Mouse (Mus musculus): ENCODE measurements around the gene Ubxn6.

The Ubxn6 gene

DNA sequence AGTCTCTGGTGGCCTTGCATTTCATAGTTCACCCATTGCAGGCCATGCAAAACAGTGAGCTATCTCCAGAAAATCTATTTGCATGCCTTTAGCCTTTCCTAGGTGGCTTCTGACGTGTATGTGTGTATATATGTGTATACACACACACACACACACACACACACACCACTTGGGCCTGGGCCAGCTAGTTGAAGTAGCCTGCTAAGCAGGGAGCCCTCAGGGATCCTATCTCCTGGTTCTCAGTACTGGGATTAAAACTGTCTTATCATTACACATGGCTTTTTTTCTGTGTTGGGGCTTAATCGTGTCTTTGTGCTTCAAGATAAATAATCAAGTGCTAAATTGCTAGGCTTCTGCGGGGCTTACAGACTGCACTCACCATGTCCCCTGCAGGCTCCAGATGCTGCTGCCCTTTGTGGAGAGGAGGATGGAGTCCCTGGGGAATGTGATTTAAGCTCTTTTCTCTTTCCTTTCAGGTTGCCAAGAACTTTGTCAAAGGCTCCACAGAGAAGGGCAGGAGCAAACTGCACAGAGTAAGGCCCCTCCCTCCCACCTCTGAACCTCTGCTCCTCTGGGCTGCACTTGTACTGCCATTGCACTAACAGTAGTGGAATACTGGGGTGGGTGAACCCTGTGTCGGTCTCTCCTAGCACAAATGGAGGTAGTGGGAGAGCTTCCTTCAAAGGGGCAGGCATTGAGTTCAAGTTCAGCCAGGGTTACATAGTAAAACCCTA is 18.7 kb downstream of the Ubxn6 start:
- DNase-seq (ENCODE audit: low spot score in 2 of 2): no peak

DNA sequence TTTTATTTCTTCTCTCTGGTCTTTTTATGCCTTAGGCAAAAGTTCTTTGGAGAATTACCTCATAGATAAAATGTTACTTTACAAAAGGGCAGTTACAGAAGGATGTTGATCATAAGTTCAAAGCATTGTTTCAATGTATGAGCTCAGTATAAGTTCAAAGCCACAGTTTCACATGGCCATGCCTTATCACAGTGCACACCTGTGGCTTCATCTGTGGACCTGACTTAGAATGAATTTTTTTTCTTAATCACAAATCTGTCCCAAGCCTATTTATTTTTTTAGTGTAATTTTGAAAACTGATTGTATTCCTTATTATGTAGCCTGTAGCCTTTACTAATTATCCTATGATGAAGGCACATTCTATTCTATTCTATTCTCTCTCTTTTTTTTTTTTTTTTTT is 19.9 kb downstream of the Ubxn6 start:
- DNase-seq (ENCODE audit: low spot score in 2 of 2): no peak

DNA sequence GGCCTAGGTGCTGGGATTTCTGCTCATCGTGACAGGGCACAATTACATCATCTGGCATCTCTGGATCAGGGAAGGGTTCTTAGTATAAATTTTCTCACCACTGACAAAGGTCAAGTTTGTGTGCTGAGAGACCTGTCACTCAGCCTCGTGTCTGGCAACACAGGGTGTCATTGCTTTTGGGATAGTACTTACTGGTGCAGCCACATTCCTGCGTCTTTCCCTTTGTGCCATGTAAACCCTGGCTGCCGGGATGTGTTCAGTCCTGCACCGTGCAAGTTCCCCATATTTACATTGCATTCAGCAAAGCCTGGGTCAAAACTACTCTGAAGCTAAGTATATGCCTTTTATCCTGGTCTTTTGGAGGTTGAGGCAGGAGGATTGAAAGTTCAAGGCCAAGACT is 23.5 kb downstream of the Ubxn6 start:
- no peak for DNase-seq (ENCODE audit: low spot score in 2 of 2)

DNA sequence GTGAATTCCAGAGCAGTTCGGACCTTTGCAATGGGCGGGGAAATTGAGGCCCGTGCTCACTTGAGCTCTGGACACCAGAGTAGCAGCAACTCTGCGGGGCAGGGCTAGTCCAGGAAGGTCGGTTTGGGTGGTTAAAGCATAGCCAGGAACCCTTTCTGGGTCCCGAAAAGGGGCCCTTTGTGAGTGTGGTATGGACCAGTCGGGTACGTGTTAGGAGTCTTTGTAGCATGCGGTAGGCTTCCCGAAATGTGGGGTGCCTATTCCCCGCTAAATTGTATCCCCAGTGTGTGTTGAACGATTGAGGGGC is 34.0 kb downstream of the Ubxn6 start:
- no peak for DNase-seq (ENCODE audit: low spot score in 2 of 2)

DNA sequence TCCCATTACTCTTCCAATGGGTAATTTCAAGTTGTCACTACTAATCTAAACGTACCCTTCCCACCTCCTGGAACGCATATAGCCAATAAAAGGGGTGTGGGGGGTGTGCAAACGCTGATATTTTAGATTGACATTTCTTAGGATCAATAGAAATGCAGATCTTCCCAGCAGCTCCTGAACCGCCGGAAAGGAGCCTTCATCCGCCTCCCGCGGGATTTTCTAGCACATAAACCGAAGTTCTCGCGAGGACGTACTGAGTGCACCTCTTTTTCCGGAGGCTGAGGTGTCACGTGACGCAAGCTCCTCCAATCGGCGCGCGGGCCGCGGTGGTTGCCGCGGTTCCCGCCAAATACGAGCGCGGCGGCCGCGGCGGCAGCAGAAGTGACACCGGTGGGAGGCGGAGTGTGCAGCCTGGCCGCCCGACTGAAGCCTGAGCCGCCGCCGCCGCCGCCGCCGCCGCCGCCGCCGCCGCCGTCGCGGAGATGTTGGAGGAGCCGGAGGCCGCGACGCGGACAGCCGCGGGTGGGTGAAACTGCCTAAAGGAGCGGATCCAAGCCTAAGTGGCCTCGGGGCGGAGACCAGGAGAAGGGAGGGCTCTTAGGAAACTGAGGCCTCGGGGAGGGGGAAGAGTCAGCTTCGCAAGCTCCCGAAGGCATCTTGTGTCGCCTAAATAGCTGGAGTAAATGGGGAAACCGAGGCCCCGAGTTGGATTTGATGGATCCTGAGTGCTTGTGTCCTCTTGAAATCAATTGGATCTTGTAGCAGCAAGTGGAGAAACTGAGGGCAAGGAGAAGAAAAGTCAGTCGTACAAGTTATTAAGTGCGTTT is 34.6 kb downstream of the Ubxn6 start, which contains the start of gene Chaf1a:
Gene Chaf1a (plus strand): TSS at position 410 of the 827 bp plus-strand sequence.
- peak; percentile 94 to 98 for DNase-seq (ENCODE audit: low spot score in 2 of 2)

DNA sequence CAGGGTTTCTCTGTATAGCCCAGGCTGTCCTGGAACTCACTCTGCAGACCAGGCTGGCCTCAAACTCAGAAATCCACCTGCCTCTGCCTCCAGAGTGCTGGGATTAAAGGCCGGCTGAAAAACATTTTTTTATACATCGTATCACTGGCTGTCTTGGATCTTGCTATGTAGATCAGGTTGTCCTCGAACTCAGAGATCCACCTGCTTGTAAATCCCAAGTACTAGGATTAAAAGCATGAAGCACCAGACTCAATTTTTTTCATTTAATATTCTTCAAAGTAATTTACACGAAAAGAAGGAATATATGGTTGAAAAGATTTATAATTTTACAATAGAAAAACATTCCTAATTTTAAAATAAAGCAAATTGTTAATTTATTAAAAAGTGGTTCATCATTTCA is 35.5 kb downstream of the Ubxn6 start:
- no peak for DNase-seq (ENCODE audit: low spot score in 2 of 2)

DNA sequence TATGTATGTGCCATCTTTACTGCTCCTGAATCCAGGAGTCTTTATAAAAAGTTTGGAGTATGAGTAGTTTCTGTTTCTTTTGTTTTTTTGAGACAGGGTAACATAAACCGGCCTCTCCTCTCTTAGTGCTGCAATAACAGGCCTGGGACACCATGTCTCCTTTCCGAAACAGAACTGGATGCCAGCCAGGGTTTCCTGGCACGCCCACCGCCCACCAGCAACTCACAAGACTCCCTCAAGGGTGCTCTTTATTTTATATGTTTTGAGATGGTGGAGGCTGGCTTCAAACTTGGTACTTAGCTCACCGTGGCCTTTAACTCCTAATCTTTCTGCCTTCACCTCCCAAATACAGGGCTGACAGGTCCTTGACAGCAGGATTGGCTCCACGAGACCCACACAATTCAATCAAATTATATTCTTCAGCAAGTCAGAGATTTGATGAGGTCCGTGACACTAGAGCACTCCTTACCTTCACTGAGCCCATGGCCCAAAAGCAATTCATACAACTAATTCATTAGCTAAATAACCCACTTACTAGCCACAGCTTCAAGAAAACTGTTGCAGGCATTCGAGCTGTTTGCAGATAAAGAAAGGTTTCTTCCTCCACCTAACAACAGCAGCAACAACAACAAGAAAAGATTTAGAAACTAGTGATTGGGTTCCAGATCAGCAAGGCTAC is 36.1 kb downstream of the Ubxn6 start:
- DNase-seq (ENCODE audit: low spot score in 2 of 2): no peak

DNA sequence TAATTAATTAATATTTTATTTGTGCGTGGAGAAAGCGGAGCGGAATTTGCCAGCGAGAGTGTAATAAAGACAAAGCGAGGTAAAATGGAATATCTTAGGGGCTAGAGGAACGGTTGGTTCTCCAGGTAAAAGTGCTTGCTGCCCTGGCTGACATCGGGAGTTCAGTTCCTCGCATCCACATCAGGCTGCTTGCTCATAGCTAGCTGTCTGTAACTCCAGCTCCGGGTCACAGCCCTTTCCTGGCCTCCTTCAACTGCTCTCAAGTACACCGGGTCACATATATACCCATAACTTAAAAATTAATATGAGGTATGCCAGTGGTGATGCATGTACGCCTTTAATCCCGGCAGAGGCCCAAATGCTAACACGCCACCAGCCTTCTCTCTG is 37.9 kb downstream of the Ubxn6 start:
- no peak for DNase-seq (ENCODE audit: low spot score in 2 of 2)

DNA sequence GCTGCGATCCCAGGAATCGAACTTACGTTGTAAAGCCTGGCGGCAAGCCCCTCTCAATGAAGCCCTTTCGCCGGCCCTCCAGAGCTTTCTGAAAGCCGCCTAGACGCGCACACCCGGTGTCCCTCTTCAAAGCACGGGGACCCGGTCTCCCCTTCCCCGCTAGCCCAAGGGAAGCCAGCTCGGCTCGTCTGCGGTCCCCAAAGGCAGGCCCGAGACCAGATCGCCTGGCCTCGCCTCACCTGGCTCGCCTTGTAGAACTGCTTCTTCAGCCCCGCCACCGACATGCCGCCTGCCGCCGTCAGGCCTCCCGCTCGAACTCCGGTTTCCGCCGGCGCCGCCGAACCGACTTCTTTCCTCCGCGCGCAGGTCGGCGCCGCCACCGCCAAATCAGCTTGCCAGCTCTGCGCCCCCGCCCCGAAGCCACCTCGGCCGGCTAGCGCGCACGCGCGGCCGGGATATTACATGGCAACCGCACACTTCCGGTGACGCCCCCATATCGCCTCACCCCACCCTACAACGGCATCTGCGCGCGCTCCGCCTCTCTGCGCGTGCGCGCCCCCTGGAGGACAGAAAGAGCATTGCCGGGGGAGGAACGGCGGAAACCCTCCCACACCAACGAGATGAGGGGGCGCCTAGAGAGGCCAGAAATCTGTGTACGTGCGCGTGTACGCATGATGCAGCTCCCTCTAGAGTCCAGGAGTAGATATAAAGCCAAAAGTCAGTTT is 38.5 kb downstream of the Ubxn6 start, which contains the start of gene Sh3gl1:
Gene Sh3gl1 (minus strand): TSS at position 460 of the 725 bp plus-strand sequence.
- DNase-seq (ENCODE audit: low spot score in 2 of 2): peak; percentile 99

DNA sequence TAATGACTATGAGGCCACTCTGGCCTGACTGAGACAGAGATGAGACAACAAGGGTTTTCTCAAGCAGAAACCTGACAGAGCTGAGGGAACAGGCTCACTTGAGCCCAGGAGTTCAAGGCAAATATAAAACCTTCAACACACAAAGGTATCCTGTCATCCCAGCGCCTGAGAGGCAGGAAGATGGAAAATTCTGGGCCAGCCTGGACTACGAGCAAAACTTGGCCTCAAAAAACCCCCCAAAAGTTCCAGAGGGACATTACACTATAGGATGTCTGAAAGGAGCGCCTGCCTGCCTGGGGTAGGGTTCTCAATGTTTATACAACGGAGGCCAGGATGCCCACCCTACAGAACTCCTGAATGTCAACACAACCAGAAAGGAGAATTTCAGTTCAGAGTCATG is 39.6 kb downstream of the Ubxn6 start:
- DNase-seq (ENCODE audit: low spot score in 2 of 2): no peak

DNA sequence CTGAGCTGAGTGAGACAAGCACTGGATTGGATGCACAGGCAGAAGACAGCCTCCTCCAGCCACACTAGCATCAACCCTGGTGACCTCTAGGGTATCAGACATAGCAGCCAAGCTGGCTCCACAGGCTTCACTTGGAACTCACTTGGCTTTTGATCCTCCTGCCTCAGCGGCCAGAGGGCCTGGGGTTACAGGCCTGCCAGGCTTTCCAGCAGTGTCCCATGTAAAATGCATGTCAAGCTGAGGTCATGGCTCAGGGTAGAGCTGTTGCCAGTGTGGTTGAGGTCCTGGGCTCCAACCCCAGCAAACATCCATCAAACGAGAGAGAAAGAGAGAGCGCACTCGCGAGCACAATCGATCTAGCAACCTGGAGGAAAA is 40.1 kb downstream of the Ubxn6 start:
- DNase-seq (ENCODE audit: low spot score in 2 of 2): no peak

DNA sequence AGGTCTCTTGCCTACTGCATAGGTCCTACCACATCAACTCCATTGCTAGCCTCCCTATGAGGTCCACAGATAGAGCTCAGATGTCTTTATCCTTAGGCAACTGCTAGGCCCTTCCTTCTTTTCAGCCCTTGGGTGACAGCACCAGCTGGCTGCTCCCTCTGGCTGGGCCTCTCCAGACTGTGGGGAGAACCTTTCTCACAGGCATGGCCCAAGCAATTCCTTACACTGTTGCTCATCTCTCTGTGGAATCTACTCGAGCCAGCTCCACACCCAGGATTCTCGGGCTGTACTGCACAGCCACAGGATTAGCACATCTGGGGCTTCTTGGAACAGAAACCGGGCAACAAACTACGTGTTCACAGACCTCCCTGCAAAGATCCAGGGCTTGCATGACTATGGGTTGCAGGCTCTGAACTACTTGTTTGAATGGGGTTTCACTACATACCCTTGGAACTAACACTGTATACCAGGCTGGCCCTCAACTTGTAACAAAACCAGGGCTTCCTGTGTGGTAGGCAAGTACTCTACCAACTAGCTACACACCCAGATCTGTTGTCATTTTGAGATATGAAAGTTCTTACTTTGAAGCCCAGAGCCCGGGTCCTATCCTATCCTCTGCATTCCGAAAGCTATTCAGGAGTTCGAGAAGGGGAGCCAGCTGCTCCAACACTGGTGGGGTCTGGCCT is 40.6 kb downstream of the Ubxn6 start:
- no peak for DNase-seq (ENCODE audit: low spot score in 2 of 2)

DNA sequence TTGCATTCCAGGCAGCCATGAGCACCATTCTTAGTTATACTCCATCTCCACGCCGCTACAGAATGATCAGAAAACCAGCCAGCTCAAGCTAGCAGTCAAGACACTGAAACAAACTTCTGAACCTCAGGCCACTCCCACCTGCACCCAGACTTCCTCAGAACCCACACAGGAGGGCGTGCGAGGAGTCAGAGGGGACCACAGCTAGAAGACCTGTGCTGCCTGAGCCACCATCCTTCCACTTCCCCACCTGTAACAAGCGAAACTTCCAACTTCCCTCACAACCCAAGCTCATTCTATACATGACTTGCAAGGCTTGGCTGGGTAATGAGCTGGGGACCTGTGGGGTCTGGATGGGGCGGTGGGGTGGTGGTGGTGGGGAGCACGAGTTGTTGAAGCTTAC is 42.0 kb downstream of the Ubxn6 start:
- DNase-seq (ENCODE audit: low spot score in 2 of 2): no peak

DNA sequence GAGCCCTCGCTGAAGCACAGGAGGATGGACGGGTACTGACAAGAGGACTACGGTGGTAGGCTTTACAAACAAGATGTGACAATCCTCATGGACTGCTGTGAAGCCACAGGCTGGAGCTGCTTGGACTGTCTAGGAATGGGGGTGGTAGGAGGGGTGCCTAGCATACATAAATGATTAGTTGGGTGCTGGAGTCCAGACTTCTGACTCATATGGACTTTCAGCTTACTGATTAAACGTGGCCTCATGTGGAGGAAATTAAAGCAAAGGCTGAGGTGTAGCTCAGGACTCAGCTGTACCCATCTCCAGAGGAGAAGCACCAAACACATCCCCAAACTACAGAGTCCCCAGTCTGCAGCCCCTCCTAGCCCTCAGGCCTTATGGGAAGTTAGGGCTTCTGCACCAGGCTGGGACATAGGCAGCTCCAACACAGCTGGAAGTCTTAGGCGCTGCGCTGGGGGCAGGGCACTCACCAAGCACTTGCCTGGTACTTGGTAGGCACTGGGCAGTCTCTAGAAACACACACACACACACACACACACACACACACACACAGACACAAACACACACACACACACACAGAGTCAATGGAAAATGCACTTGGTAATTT is 42.6 kb downstream of the Ubxn6 start:
- DNase-seq (ENCODE audit: low spot score in 2 of 2): no peak

DNA sequence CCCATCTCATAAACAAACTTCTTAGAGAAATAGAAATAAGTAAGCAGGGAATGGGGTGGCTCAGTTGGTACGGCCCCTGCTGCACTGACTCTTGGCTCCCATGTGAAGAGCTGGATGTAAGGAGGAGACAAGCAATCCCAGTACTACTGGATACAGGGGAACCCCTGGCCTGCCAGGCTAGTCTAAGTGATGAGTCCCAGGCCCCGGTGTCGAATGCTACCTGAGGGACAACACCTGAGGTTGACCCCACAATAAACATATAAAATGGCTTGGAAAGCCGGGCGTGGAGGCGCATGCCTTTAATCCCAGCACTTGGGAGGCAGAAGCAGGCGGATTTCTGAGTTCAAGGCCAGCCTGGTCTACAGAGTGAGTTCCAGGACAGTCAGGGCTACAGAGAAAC is 43.4 kb downstream of the Ubxn6 start:
- no peak for DNase-seq (ENCODE audit: low spot score in 2 of 2)

DNA sequence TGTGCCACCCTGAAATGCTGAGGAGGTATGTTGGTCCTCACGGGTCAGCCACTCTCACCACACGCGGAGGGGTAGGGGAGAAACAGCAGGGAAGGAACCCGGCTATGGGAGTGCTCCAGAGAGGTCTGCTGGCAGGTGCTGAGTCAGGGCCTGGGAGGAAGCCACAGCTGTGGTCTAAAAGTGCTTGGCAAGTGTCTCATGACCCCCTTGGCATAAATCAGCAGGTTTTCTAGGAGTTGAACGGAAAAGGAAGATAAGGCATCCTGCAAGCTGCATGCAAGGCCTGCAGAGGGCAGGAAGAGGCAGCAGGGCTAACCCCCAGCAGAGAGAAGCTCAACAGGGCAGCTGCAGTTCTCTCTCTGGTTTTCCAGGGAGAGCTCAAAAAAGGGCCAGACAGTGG is 43.9 kb downstream of the Ubxn6 start:
- no peak for DNase-seq (ENCODE audit: low spot score in 2 of 2)

DNA sequence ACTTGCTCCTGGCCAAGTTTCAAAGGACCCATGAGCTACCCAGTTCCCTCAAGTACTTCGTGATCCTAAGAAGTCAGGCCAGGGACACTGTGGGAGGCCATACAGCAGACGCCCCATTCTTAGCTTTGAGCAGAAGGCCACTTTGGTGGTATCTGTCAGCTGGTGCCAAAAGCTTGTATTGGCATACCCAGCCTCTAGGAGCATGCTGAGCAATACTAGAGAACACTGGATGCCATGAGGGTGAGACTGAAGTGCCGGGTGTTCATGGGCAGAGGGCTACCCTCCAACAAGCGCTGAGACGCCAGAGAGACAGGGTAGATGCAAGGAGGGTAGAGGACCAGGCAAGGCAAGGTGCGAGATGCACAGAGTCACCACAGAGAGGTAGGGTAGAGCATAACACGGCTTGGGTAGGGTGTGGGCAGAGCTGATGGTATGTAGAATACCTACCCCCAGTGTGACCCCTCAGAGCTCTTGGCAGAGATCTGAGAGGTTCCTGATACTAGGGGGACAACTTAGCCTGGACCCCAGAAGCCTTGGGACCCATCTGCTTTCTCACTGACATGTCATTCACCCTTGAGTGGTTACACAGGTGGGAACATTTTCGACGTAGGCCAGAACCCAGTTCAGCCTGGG is 44.5 kb downstream of the Ubxn6 start:
- DNase-seq (ENCODE audit: low spot score in 2 of 2): no peak

DNA sequence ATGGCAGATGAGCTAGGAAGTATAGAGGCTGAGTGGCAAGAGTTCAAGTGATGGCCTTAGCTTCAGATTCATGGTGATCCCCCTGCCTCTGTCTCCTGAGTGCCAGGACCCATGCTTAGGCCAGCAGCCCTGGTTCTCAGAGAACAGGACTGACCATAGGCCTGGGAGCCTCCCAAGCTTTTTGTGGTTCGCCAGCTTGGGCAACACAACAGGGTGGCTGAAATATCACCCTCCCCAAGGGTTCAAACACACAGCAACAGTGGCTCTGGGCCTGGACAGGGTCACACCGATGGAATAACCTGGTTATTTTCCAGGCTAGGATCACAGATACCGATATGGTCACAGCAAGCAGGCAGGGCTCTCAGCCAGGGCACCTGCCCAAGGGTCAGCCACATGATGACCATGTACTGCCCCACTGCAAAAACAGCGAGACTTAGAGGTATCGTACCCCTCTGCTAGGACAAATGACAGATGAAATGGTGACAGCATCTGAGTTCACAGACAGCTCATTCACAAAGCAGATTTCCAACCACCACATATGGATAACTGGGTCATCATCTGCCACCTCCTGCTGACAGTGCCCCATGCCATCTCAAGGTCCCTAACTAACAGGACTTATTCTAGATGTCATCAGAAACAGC is 46.9 kb downstream of the Ubxn6 start:
- DNase-seq (ENCODE audit: low spot score in 2 of 2): no peak

DNA sequence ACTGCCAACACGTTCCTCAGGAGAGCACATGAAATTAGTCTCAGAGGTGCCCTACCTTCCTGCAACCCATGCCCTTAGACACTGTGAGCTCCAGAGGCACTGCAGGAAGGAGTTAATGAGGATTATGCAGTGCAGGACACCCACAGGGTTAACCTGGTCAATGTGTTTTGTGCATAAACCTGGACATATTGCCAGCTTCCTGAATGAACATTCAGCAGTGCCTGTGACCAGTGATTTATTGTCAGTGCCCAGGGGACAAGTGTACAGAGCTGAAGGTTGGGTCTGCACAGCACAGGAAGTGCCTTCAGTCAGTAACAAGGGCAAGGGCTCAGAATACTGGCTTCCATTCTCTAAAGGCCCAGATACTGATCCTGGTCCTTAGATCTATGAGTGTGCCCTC is 47.9 kb downstream of the Ubxn6 start:
- DNase-seq (ENCODE audit: low spot score in 2 of 2): no peak

DNA sequence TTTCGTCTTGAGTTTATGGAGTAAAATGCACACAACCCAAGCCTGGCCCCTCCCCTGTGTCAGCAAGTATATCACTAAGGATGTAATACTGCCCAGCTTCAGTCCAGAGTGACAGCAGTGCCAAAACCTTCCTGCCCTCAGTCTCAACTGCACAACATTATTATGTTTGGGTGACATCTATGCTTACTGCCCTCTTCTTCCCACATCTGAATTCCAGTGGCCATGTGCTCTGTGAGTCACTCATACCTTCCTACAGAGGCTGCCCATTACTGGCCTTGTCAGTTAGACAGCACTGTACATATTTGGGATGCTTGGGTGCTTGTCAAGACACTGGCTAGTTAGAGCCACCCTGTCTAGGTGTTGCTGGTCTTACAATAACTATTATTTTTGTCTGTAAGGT is 48.5 kb downstream of the Ubxn6 start:
- DNase-seq (ENCODE audit: low spot score in 2 of 2): no peak

Data from urinary bladder, postnatal 4 days (tissue).